Mouse (Mus musculus): ENCODE data around the gene Ifit3.
"Not testable (repeated sequence)": the region's sequence is repeated elsewhere in the genome, so short reads cannot be mapped to it uniquely, and the experiment has no call there.

Ifit3 gene

GRCm38 (mm10) chr19:34587898-34588692, 4.8 kb downstream of the Ifit3 start:
- not testable (repeated sequence) for DNase-seq (ENCODE audit: low spot score)

GRCm38 (mm10) chr19:34588959-34589358, 5.6 kb downstream of the Ifit3 start:
- DNase-seq (ENCODE audit: low spot score), result no peak

DNA sequence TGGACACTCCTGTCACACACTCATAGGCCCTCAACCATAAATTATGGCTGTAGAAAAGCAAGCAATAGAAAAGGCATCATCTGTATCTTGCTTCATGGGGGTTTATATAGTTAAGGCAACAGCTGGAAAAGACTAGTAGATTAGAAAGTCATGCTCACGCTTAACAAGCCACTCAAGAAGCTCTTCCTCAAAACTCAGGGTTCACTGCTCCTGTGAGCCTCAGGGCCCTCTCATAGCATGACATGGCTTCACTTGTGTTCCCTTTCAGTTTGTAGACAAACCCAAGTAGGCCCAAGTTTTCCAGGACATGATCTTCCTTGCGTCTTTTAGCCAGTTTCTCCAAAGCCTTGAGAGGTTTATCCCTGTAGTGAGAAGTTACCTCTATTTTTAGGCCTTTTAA, 10.1 kb downstream of the Ifit3 start:
- DNase-seq (ENCODE audit: low spot score), result no peak

DNA sequence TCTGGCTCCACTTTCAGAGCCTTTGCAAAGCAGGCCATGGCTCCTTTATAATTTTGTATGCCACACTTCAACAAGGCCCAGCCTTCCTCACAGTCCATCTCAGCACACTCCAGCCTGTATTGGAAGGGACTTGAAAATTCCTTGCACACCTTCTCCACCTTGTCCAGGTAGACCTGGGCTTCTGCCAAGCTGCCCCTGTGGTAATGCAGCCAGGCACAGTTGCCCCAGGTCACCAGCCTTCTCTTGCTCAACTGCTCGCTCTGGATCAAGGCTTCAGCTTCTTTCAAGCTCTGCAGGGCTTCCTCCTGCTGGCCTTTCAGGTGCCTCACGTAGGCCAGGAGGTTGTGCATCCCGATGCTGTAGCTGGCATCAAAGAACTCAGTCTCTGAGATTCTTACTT, 11.2 kb downstream of the Ifit3 start:
- not testable (repeated sequence) for DNase-seq (ENCODE audit: low spot score)

DNA sequence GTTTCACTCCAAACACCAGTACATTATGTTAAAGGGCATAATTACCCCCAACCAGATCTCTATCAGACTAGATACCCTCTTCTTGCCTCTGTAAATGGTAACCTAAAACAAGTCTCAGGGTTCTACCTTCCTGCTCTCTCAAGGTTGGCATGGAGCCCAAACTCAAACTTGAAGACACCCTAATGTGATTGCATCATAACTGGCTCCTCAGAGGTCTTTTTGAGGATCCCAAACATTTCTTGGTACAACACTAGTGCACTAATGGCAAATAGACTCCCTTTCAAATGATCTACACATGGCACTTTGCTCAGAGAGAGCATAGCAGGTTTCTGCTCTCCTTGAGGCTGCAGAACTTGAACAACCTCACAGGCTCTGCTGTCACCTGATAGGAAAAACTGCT, 13.5 kb downstream of the Ifit3 start:
- no peak for DNase-seq (ENCODE audit: low spot score)

DNA sequence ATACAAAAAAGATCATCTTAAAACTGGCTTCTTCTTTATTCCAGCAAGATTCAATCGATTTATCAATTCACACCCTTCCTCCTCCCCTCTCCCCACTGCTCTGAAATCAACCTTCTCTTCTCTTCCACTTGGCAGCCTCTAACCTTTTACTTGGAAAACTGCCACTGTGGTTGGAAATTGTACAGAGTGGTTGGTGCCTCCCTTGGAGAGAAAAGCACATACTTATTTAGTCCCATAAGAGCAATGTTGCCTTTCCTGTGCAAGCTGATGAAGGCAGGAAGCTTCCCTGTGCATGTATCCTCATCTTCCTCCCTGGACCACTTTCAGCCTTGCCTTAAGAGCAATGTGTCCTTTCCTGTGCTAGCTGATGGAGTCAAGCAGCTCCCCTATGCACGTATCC, 15.0 kb downstream of the Ifit3 start:
- no peak for DNase-seq (ENCODE audit: low spot score)

GRCm38 (mm10) chr19:34599250-34599649, 15.9 kb downstream of the Ifit3 start:
- not testable (repeated sequence) for DNase-seq (ENCODE audit: low spot score)

- not testable (repeated sequence) for DNase-seq (ENCODE audit: low spot score)
These were observed 18.6 kb downstream of the Ifit3 start, which contains the start of gene Ifit1bl1 for GRCm38 (mm10) chr19:34601888-34602287. Gene Ifit1bl1, minus strand, starts transcription at chr19:34601956.

- no peak for DNase-seq (ENCODE audit: low spot score)
These were observed 22.1 kb downstream of the Ifit3 start for GRCm38 (mm10) chr19:34605472-34605871.

- DNase-seq (ENCODE audit: low spot score), result not testable (repeated sequence)
These were observed 24.1 kb downstream of the Ifit3 start, which contains the start of gene Ifit3b for GRCm38 (mm10) chr19:34607237-34608051. Gene Ifit3b, plus strand, starts transcription at chr19:34607970.

DNA sequence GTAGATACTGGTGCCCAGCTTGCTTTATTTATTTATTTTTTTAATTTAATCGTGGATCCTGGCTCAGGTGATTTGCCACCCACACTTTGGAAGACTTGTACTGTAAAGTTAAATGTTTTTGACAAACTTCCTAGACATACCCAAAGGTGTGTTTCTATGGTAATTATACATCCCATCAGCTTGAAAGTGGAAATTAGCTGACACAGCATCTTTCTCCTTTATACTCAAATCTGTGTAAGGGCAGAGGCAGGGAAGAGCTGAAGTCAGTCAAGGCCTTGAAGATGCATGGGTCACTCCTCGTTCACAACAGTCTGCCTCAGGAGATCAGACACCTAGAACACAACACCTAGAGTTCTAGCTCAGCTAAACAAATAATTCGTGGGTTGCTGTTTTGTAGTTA, 26.8 kb downstream of the Ifit3 start:
- DNase-seq (ENCODE audit: low spot score), result not testable (repeated sequence)

DNA sequence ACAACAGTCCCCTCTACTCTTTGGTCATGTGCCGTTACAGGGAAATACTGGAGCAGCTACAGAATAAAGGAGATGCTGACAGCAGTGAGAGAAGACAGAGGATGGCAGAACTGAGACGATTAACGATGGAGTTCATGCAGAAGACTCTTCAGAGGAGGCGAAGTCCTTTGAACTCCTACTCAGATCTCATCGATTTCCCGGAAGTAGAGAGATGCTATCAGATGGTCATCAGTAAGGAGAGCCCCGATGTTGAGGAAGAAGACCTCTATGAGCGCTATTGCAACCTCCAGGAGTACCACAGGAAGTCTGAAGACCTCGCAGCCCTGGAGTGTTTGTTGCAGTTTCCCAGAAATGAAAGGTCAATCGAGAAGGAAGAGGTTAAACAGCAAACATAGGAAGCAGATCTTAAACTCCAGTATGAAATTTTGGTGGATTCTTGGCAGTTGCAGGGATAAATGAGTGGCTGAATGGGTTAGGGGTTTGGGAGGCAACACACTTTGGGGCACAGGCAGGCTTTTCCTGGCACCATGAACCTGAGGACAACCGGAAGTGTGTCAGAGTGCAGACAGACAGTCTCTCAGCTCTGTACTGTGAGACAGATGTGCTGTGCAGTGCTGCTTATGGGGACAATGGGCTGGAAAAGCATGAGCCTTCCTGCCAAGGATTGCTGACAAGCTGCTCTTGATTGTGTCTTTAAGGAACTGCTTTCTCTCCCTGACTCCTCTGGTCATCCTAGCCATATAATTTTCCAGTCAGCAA, 29.1 kb downstream of the Ifit3 start:
- DNase-seq (ENCODE audit: low spot score), result not testable (repeated sequence)

DNA sequence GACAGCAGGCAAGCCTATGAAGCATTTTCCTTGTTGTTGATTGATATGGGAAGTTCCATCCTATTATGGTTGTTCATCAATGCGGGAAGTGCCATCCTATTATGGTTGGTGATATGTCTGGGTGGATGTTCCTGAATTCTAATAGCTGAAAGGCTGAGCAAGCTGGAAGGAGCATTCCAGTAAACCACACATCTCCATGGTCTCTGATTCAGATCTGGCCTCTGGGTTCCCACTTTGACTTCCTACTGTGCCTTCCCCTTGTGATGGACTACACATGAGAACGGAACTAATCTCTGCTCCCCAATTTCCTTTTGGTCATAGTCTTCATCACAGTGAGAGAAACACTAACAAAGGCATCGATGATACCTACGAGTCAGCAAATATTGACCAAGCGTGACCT, 37.5 kb downstream of the Ifit3 start:
- no peak for DNase-seq (ENCODE audit: low spot score)

GRCm38 (mm10) chr19:34623781-34624180, 40.5 kb downstream of the Ifit3 start:
- DNase-seq (ENCODE audit: low spot score), result no peak

DNA sequence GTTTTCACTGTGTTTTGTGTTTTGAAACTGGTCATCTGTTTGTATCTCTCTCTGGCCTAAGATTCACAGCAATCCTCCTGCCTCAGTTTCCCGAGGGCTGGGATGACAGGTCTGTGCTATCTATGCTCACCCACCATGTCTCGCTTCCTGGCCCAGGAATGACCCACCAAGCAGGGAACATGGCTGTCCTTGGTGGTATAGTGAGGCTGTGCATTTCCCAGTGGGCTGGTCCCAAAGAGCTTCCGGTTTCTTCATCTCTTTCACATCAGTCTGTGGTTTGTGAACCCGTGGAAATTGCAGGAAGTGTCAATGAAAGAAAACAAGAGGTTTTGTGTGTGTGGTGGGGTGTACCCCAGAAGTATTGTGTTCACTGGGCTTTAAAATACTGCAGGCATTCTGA, 41.3 kb downstream of the Ifit3 start:
- no peak for DNase-seq (ENCODE audit: low spot score)

GRCm38 (mm10) chr19:34627496-34627895, 44.2 kb downstream of the Ifit3 start:
- no peak for DNase-seq (ENCODE audit: low spot score)

DNA sequence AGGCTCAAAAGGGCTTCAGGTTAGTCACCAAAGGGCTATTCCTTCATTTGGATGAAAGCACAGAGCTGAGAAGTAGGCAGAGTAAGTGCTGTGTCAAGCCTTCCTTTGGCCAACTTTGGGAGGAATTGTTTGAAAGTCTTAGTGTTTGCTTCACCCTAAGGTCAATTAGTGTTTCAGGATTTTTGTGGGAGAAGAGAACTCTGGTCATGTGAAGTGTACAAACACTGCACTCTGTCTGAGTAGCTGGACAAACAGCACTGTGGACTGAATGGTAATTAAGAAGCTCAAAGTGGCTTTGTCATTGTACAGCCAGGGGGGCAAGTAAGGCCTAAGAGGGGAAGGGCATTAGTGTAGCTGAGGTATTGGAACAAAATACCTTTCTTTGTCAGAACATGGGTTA, 48.2 kb downstream of the Ifit3 start:
- no peak for DNase-seq (ENCODE audit: low spot score)

GRCm38 (mm10) chr19:34633484-34633883, 50.2 kb downstream of the Ifit3 start:
- DNase-seq (ENCODE audit: low spot score), result no peak

DNA sequence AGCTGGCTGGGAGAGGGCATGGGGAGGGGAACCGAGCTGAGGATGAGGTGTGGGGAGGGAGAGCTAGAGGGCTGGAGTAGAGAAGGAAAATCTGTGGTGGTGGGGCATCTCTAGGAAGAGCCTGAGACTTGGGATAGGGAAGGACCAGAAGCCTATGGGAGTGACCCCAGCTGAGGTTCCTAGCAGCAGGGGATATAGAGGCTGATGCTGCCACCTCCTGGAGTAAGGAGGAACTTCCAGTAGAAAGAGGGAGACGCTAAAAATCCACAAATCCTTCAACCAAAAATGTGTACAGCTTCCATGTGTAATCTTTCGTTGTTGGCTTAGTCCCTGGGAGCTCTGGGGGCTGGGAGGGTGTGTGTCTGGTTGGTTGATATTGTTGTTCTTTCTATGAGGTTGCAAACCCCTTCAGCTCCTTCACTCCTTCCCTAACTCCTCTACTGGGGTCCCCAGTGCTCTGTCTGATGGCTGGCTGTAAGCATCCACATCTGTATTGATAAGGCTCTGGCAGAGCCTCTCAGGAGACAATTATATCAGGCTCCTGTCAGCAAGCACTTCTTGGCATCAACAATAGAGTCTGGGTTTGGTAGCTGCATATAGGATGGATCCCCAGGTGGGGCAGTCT, 53.7 kb downstream of the Ifit3 start:
- no peak for DNase-seq (ENCODE audit: low spot score)

All from c-Kit-positive CD71-positive TER-119-positive erythroid progenitor cells, embryonic 14.5 days (primary cell).